Comparison of ENCODE assay signal across 26 mouse cellular contexts in genomic region chr15:101544478-101544877, GRCm38 (mm10). TPM values are rescaled to one million over a fixed set of nuclear protein-coding genes. Genes with fewer than 3 reads are reported as not detected.
"Had no signal": no experiment of that assay in that cellular context is flagged by ENCODE, and none has a peak within 500 bp of the region (broad histone marks: within the 10 kb centered on the region; RNA-seq: fewer than 3 reads in every experiment).

No protein-coding gene starts in this region.

- H3K4me1 ChIP-seq: midbrain, embryonic 10.5 days; midbrain, embryonic 12.5 days; neural tube, embryonic 13.5 days; neural tube, embryonic 15.5 days had no signal

- H3K9me3 ChIP-seq: midbrain, embryonic 10.5 days; midbrain, embryonic 12.5 days; neural tube, embryonic 13.5 days; neural tube, embryonic 15.5 days had no signal

- H3K36me3 ChIP-seq: midbrain, embryonic 10.5 days; midbrain, embryonic 12.5 days; neural tube, embryonic 13.5 days; neural tube, embryonic 15.5 days had no signal

- H3K27me3 ChIP-seq: neural tube, embryonic 13.5 days; neural tube, embryonic 15.5 days had no signal

- H3K4me3 ChIP-seq: midbrain, embryonic 10.5 days; midbrain, embryonic 12.5 days; myocyte; neural tube, embryonic 13.5 days; neural tube, embryonic 15.5 days had no signal

- H3K27ac ChIP-seq: midbrain, embryonic 10.5 days; midbrain, embryonic 12.5 days; neural tube, embryonic 13.5 days; neural tube, embryonic 15.5 days had no signal

- DNase-seq: lung, adult 18-20 months; lung, embryonic 14.5 days; lung, postnatal 10 days; lung, postnatal 4 days; midbrain, embryonic 14.5 days; right cerebral cortex, adult 18-20 months; right cerebral cortex, postnatal 25 days; right cerebral cortex, postnatal 4 days; spleen, adult 18-20 months; thymus, adult 18-20 months; thymus, postnatal 14 days; thymus, postnatal 36 days had no signal

RNA-seq across cellular contexts. Expression of gene Krt82, which starts 6.0 kb away (rescaled TPM):
- total RNA-seq: megakaryocyte, adult 5-6 weeks; megakaryocyte-erythroid progenitor cell, adult 5-6 weeks had no signal
- polyA plus RNA-seq: liver, embryonic 16.5 days; lung, embryonic 14.5 days; lung, embryonic 16.5 days; midbrain, embryonic 10.5 days; midbrain, embryonic 12.5 days; midbrain, embryonic 14.5 days; midbrain, embryonic 16.5 days; myocyte; neural tube, embryonic 11.5 days; neural tube, embryonic 13.5 days; neural tube, embryonic 15.5 days; small intestine, adult 2 months; stomach, embryonic 14.5 days; stomach, embryonic 16.5 days had no signal

RNA-seq across cellular contexts. Expression of gene Krt84, which starts 11.9 kb away (rescaled TPM):
- total RNA-seq: megakaryocyte, adult 5-6 weeks; megakaryocyte-erythroid progenitor cell, adult 5-6 weeks had no signal
- polyA plus RNA-seq: liver, embryonic 16.5 days; lung, embryonic 14.5 days; lung, embryonic 16.5 days; midbrain, embryonic 10.5 days; midbrain, embryonic 12.5 days; midbrain, embryonic 14.5 days; midbrain, embryonic 16.5 days; myocyte; neural tube, embryonic 11.5 days; neural tube, embryonic 13.5 days; stomach, embryonic 14.5 days; stomach, embryonic 16.5 days had no signal

RNA-seq across cellular contexts. Expression of gene Krt90, which starts 18.3 kb away (rescaled TPM):
- total RNA-seq: megakaryocyte, adult 5-6 weeks; megakaryocyte-erythroid progenitor cell, adult 5-6 weeks had no signal
- polyA plus RNA-seq: liver, embryonic 16.5 days; lung, embryonic 16.5 days; myocyte; small intestine, adult 2 months had no signal

RNA-seq across cellular contexts. Expression of gene Gm49425, which starts 27.4 kb away (rescaled TPM):
- total RNA-seq: megakaryocyte, adult 5-6 weeks; megakaryocyte-erythroid progenitor cell, adult 5-6 weeks had no signal
- polyA plus RNA-seq: liver, embryonic 16.5 days; lung, embryonic 14.5 days; lung, embryonic 16.5 days; midbrain, embryonic 10.5 days; midbrain, embryonic 12.5 days; midbrain, embryonic 14.5 days; midbrain, embryonic 16.5 days; myocyte; neural tube, embryonic 11.5 days; neural tube, embryonic 13.5 days; small intestine, adult 2 months; stomach, embryonic 14.5 days; stomach, embryonic 16.5 days had no signal

RNA-seq across cellular contexts. Expression of gene Krt75, which starts 29.2 kb away (rescaled TPM):
- total RNA-seq: megakaryocyte, adult 5-6 weeks; megakaryocyte-erythroid progenitor cell, adult 5-6 weeks had no signal
- polyA plus RNA-seq: liver, embryonic 16.5 days; lung, embryonic 14.5 days; midbrain, embryonic 10.5 days; midbrain, embryonic 12.5 days; myocyte; neural tube, embryonic 11.5 days; small intestine, adult 2 months had no signal
